Mouse (Mus musculus) ES-Bruce4 (cell line): ENCODE results near the gene Ttll5.

ENCODE experiments used
- CTCF ChIP-seq: IDR thresholded peaks from one replicate; pipeline ENCODE4 v1.8.1; 2011; ENCODE audit warnings: low read depth, low read length
- POLR2A ChIP-seq: IDR thresholded peaks from one replicate; pipeline ENCODE4 v1.8.1; 2011; ENCODE audit warnings: low read length; ENCODE audit not compliant: insufficient read depth

DNA sequence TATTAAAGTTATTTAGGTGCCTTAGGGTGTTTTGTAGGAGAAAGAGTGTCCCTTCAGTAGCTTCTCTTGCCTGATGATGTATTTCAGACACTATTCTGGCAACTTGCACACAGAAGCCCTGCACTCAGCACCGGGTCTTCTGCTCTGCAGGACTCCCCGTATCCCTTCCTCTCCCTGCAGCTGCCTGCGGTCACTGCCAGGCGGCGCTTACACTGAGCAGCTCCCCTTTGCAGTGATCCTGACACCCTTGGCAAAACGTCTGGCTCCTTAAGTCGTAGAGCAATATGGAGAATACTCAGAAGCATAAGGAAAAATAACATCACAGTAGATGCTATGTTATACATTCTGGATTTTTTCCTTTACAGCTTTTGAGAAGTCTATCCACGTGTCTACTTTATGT, 130.6 kb downstream of the Ttll5 start:
- TF ChIP-seq CTCF = no peak
- no peak for TF ChIP-seq POLR2A
